ENCODE assay signal across 16 mouse cellular contexts in genomic region chr3:127452233-127452632, GRCm38 (mm10). TPM values are rescaled to one million over a fixed set of nuclear protein-coding genes. Genes with fewer than 3 reads are reported as not detected.
DNase-seq lines count a peak whose midpoint lies in the region; ATAC-seq and TF ChIP-seq lines count a peak whose summit lies in the region.
"Had no signal": no experiment of that assay in that cellular context is flagged by ENCODE, and none has a peak within 500 bp of the region (broad histone marks: within the 10 kb centered on the region; RNA-seq: fewer than 3 reads in every experiment).

No protein-coding gene starts in this region.

- H3K27me3 ChIP-seq in heart, embryonic 10.5 days (ENCODE audit: insufficient read depth, poor library complexity, severe bottlenecking) = no peaks in the 10 kb centered on the region
- H3K27me3 ChIP-seq in lung, embryonic 14.5 days (ENCODE audit: insufficient read depth, low read length) = no peaks in the 10 kb centered on the region
- H3K27me3 ChIP-seq in forebrain, postnatal 0 days (ENCODE audit: insufficient read depth, low read length) = no peaks in the 10 kb centered on the region
- H3K27me3 ChIP-seq: liver, embryonic 15.5 days had no signal

- no peak overlapping the region for H3K27ac ChIP-seq in heart, embryonic 10.5 days
- no peak overlapping the region for H3K27ac ChIP-seq in lung, embryonic 14.5 days (ENCODE audit: low read depth)
- no peak overlapping the region for H3K27ac ChIP-seq in forebrain, postnatal 0 days (ENCODE audit: low read depth, low read length)
- H3K27ac ChIP-seq: liver, embryonic 15.5 days had no signal

- intact Hi-C loops in gastrocnemius, postnatal 36 days (cut with DNase I) = loop anchor here (2.0 to 5.0 kb wide), 2 partner anchors 103 to 130 kb away; no protein-coding TSS in a partner anchor

- no peaks in the 10 kb centered on the region for H3K36me3 ChIP-seq in heart, embryonic 10.5 days
- no peaks in the 10 kb centered on the region for H3K36me3 ChIP-seq in lung, embryonic 14.5 days (ENCODE audit: insufficient read depth)
- no peaks in the 10 kb centered on the region for H3K36me3 ChIP-seq in forebrain, postnatal 0 days (ENCODE audit: insufficient read depth)
- H3K36me3 ChIP-seq: liver, embryonic 15.5 days had no signal

- H3K9ac ChIP-seq in lung, embryonic 14.5 days = no peak overlapping the region
- no peak overlapping the region for H3K9ac ChIP-seq in forebrain, postnatal 0 days
- H3K9ac ChIP-seq: liver, embryonic 15.5 days had no signal

- peak; percentile 39 for TF ChIP-seq CTCF in lung, embryonic 14.5 days (IDR thresholded peaks at IDR 0.05; ENCODE audit: low read depth)
- no peak for TF ChIP-seq CTCF in lung, adult 2 months (IDR thresholded peaks at IDR 0.05; ENCODE audit: insufficient read depth, low read length)
- TF ChIP-seq CTCF in forebrain, postnatal 0 days (IDR thresholded peaks at IDR 0.05; ENCODE audit: low read depth) = peak; percentile 53

- H3K4me1 ChIP-seq in heart, embryonic 10.5 days = peaks cover 4% of the 10 kb centered on the region; the same call in 1 of the 2 replicates
- no peaks in the 10 kb centered on the region for H3K4me1 ChIP-seq in lung, embryonic 14.5 days (ENCODE audit: insufficient read depth)
- H3K4me1 ChIP-seq in lung, adult 2 months (ENCODE audit: control insufficient read depth, insufficient read depth, low read length) = no peaks in the 10 kb centered on the region
- H3K4me1 ChIP-seq in forebrain, postnatal 0 days (ENCODE audit: insufficient read depth) = no peaks in the 10 kb centered on the region
- H3K4me1 ChIP-seq: liver, embryonic 15.5 days had no signal

- 45% methylated on average over 13 of the region's 13 CpGs for WGBS in heart, embryonic 10.5 days
- WGBS in lung, embryonic 14.5 days = 59% methylated on average over 13 of the region's 13 CpGs
- WGBS in lung, adult 2 months = 69% methylated on average over 13 of the region's 13 CpGs
- WGBS in forebrain, postnatal 0 days = 52% methylated on average over 13 of the region's 13 CpGs

- TF ChIP-seq POLR2A in lung, adult 2 months (IDR thresholded peaks at IDR 0.05; ENCODE audit: borderline replicate concordance, extremely low read depth, low read depth, low read length) = no peak

- ATAC-seq in lung, embryonic 14.5 days (ENCODE audit: insufficient read depth) = peak; percentile 65; the same call in 1 of the 2 replicates
- peak; percentile 45; the same call in 1 of the 2 replicates for ATAC-seq in forebrain, postnatal 0 days

- no peak overlapping the region for H3K4me2 ChIP-seq in lung, embryonic 14.5 days
- H3K4me2 ChIP-seq in forebrain, postnatal 0 days (ENCODE audit: low read depth) = no peak overlapping the region
- H3K4me2 ChIP-seq: liver, embryonic 15.5 days had no signal

- no peaks in the 10 kb centered on the region for H3K9me3 ChIP-seq in heart, embryonic 10.5 days
- H3K9me3 ChIP-seq in lung, embryonic 14.5 days (ENCODE audit: low read depth, low read length) = no peaks in the 10 kb centered on the region
- no peaks in the 10 kb centered on the region for H3K9me3 ChIP-seq in forebrain, postnatal 0 days (ENCODE audit: low read length)
- H3K9me3 ChIP-seq: liver, embryonic 15.5 days had no signal

- H3K4me3 ChIP-seq in heart, embryonic 10.5 days = no peak overlapping the region
- H3K4me3 ChIP-seq in lung, embryonic 14.5 days (ENCODE audit: low read depth, low read length) = no peak overlapping the region
- no peak overlapping the region for H3K4me3 ChIP-seq in lung, adult 2 months (replicated peaks; ENCODE audit: extremely low read depth, low read depth, low read length)
- no peak overlapping the region for H3K4me3 ChIP-seq in forebrain, postnatal 0 days (ENCODE audit: low read depth, low read length)
- H3K4me3 ChIP-seq: liver, embryonic 15.5 days had no signal

- DNase-seq in heart, adult 11 months = peak; percentile 73
- DNase-seq in heart, embryonic 10.5 days (ENCODE audit: low spot score) = no peak
- peak; percentile 55 for DNase-seq in lung, embryonic 14.5 days
- DNase-seq in lung, adult 2 months = no peak
- peak; percentile 73 for DNase-seq in R1 (ENCODE audit: low read depth, low spot score)
- DNase-seq in forebrain, postnatal 0 days = peak; percentile 27
- no peak for DNase-seq in spleen, adult 12 weeks (ENCODE audit: low spot score)
- no peak for DNase-seq in gastrocnemius, postnatal 36 days
- DNase-seq: adrenal gland, postnatal 36 days; B cell, adult 2 months; cerebellum, adult 11 months; heart, postnatal 10 days; kidney, adult 18-20 months; right cerebral cortex, postnatal 25 days; thymus, postnatal 36 days had no signal

RNA-seq across cellular contexts. Expression of gene Ank2, which starts 46.9 kb away (rescaled TPM):
- polyA plus RNA-seq in heart, embryonic 10.5 days (2016; fragmentation: Nextera tagmentation; extraction: Ambion mirVana) = 25.8 and 36.2 TPM in 2 replicates
- 15.9 and 19.6 TPM in 2 replicates for polyA plus RNA-seq in lung, embryonic 14.5 days (2014; fragmentation: Nextera tagmentation; extraction: Ambion mirVana)
- polyA plus RNA-seq in lung, adult 2 months (2012; rRNA removed) = 2.5 and 5.8 TPM in 2 replicates
- total RNA-seq in forebrain, postnatal 0 days (2014; rRNA removed) = 508 and 575 TPM in 2 replicates
- polyA plus RNA-seq in forebrain, postnatal 0 days (2015; fragmentation: Nextera tagmentation; extraction: Ambion mirVana) = 62.0 and 160 TPM in 2 replicates
- 100 to 1,000 TPM; 108 to 109 TPM for total RNA-seq in gastrocnemius, postnatal 36 days (2021)

Comparison
In these comparisons a context has a peak if more than half of its experiments do, and no peak if none do; other contexts are left out.
1. DNase-seq: peak in heart, adult 11 months (single experiment), lung, embryonic 14.5 days (single experiment), R1 (single experiment) and forebrain, postnatal 0 days (single experiment); none in heart, embryonic 10.5 days (single experiment), lung, adult 2 months (single experiment), spleen, adult 12 weeks (single experiment) and gastrocnemius, postnatal 36 days (0 of 2).